Mouse (Mus musculus): ENCODE measurements around the gene Lgr6.

Lgr6 gene

DNA sequence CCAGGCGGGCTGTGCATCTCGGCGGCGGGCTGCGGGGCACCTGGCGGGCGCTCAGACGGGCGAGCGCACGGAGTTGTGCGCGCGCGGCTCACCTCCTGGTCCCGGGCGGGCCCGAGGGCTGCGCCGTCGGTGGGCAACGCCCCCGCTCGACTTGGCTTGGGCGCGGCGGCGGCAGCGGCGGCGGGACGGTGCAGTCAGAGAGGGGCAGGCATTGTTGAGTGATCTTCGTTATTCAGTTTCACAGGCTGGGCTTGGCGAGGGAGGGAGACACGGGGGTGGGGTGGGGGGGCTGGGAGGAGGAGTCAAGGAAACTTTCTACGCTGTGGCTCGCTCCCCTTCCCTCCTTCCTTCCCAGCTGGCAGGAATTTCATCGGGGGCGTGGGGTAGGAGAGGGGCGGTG, at the start of gene Lgr6:
Gene Lgr6 (minus strand): TSS at position 153 of the 400 bp plus-strand sequence.
- in situ Hi-C loops (cut with MboI, MseI), result no loop called here

- in situ Hi-C loops (cut with MboI, MseI), result loop anchor here in 1 of 2 experiments (5.0 kb wide), 1 partner anchor 118 kb away; no protein-coding TSS in a partner anchor
Measured at GRCm38 (mm10) chr1:135154411-135154959, 49.4 kb upstream of the Lgr6 start.

DNA sequence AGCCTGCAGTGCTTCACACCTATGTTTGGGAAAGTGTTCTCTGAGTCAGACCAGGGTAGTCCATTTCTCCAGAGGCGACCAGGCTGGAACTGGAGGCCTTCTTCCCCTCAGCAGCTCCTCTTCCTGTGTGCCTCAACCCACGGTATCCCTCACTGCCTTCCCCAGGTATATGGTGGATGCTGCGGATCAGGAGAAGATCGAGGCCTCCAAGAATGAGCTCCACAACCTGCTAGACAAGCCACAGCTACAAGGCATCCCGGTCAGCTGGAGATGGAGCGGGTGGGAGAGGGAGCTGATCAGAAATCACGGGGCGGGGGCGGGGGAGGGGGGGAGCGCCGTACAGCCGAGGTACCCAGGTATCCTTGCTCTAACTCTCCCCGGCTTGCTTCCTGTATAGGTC, 48.9 kb upstream of the Lgr6 start:
- in situ Hi-C loops (cut with MboI, MseI), result loop anchor here in 1 of 2 experiments (5.0 kb wide), 1 partner anchor 118 kb away; no protein-coding TSS in a partner anchor

GRCm38 (mm10) chr1:135148996-135149395, 43.9 kb upstream of the Lgr6 start:
- in situ Hi-C loops (cut with MboI, MseI), result no loop called here

DNA sequence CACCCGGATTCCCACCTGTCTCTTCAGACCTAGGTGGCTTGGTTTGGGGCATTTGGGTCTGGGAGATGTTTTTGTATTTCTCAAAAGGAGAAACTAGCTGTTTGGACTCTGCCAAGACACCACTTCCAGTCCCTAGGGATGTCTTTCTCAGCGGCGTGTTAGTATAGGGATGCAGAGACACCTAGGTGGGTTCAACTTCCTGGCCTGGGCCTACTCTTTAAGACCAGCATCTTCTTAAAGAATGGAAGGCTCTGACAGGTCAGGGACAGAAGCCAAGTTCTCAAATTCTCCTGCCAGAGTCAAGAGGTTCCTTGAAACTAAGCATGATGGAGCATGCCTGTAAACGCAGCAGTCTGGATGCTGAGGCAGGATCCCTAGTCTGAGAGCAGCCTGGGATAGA, 43.4 kb upstream of the Lgr6 start:
- in situ Hi-C loops (cut with MboI, MseI), result no loop called here

GRCm38 (mm10) chr1:135147702-135148058, 42.6 kb upstream of the Lgr6 start:
- in situ Hi-C loops (cut with MboI, MseI), result no loop called here

DNA sequence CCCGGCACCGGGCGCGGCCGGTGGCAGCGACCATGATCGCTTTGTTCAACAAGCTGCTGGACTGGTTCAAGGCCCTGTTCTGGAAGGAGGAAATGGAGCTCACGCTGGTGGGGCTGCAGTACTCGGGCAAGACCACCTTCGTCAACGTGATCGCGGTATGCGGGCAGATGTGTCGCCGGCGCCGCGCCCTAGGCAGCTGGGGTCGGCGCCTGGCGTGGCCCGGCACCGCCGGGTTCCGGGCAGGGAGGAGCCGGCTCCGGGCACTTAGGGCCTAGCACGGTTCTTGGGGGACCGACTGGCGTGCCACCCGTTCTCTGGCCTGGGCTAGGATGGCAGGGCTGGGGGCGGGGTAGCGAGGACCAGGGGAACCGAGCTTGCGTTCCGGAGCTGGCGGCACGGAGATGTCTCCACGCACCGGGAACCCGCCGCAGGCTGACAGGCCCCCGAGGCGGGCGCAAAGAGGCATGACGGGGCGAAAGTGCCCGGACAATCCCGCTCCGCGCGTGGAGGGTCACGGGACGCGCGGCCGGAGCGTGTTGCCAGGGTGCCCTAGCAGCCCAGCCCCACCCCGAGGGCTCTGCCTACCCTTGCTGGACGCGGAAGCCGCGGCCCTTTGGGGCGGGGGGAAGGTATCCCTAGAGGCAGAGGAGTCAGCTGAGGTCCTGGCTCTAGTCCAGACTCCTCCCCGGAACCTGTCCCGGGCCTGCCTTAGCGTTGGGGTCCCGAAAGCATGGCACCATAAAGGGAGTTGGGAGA, 42.0 kb upstream of the Lgr6 start:
- in situ Hi-C loops (cut with MboI, MseI), result no loop called here

DNA sequence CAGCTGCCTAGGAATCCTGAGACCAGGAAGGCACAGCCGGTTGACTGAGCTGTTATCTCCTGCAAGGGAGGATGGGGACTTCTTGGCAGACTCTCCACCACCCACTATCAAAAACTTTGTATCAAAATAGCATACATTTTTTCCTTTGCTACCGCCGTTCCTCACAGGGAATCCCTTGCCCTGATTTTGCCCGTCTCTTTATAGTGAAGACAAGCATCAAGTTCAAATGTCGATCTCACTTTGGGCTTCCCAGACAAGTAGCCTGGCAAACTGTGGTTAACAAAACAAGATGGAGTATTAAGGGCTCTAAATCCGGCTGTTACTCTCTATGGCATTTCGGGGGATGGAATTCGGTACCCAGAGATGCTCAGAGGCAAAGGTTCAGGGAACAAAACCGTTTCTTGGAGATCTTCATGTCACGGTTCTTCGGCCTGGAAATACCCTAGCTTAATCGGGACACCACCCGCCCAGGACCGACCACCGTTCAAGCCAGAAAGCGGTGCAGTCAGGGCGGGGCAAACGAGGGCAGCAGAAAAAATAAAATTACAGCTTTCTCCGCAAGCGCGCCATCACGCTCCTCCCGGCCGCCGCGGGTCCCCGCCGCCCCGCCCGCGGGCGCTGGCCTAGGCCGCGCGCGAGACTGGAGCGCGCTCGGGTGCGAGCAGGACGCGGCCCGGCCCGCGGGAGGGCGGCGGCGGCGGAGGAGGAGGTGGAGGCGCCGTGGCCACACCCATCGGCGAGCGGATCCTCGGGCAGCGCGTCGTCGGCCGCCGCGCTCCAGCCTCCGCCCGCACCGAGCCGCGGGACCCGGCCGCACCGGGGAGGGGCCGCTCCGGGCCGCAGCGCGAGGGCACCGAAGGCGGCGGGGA, 41.2 kb upstream of the Lgr6 start, which contains the start of gene Arl8a:
Gene Arl8a (plus strand): TSS at position 748 of the 869 bp plus-strand sequence.
- in situ Hi-C loops (cut with MboI, MseI), result no loop called here

DNA sequence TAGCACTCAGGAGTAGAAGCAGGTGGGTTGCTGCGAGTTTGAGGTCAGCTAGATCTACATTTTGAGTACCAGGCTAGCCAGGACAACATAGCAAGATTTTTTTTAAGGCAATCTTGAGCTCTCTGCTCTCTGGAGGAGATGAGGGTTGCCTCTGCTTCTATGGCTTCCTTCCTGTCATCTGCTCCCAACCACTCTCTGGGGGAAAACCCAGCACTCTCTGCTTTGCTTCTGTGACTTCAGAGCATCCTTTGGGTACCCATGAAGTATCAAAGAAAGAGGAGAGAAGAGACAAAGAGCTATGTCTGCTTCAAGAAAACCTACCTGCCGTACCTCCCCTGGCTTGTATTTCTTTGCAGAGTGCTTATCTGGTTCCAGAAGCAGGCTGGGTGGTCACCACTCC, 38.9 kb upstream of the Lgr6 start:
- in situ Hi-C loops (cut with MboI, MseI), result no loop called here

DNA sequence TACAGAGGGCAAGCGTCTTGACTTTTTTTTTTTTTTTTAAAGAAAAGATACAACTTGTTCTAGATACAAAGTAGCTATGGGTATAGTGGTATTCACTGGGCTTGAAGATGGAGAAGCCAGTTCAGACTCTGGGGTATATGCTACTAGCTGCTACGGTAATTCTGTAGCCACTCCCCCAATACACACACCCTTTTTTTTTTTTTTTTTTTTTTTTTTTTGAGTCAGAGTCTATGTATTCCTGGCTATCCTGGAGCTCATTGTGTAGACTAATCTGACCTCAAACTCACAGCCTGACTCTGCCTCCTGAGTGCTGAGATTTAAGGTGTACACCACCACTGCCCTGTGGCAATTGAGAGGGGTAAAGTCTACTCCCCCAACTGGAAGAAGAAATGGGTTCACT, 37.4 kb upstream of the Lgr6 start:
- in situ Hi-C loops (cut with MboI, MseI), result no loop called here

- in situ Hi-C loops (cut with MboI, MseI), result loop anchor here (5.0 to 10.0 kb wide), 3 partner anchors 992 to 1065 kb away; partner anchors contain the start of genes Kif21b (in 2 of the 2) and Btg2 (in 1 of the 2)
Measured at GRCm38 (mm10) chr1:135139906-135140305, 34.8 kb upstream of the Lgr6 start.

DNA sequence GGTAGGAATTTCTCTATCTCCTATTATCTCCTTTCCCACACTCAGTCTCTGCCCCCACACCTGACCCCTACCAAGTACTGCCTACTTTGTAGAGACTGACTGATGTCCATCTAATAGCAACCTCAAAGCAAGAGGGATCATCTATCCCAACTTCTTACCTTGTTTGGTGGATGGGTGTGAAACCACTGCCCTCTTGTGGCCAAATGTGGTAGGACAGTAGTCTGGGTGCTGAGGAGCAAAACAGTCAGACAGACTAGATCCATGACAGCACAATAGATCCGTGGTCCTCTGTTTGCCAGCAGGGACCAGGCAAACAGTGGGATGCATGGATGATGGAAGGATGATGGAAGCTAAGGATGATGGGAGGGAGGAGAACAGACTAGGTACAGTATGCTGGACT, 31.4 kb upstream of the Lgr6 start:
- in situ Hi-C loops (cut with MboI, MseI), result loop anchor here (5.0 to 10.0 kb wide), 3 partner anchors 996 to 1062 kb away; partner anchors contain the start of genes Kif21b (in 2 of the 2) and Btg2 (in 1 of the 2)

GRCm38 (mm10) chr1:135135111-135135787, 30.2 kb upstream of the Lgr6 start:
- in situ Hi-C loops (cut with MboI, MseI), result loop anchor here (5.0 to 10.0 kb wide), 3 partner anchors 997 to 1060 kb away; partner anchors contain the start of genes Kif21b (in 2 of the 2) and Btg2 (in 1 of the 2)

DNA sequence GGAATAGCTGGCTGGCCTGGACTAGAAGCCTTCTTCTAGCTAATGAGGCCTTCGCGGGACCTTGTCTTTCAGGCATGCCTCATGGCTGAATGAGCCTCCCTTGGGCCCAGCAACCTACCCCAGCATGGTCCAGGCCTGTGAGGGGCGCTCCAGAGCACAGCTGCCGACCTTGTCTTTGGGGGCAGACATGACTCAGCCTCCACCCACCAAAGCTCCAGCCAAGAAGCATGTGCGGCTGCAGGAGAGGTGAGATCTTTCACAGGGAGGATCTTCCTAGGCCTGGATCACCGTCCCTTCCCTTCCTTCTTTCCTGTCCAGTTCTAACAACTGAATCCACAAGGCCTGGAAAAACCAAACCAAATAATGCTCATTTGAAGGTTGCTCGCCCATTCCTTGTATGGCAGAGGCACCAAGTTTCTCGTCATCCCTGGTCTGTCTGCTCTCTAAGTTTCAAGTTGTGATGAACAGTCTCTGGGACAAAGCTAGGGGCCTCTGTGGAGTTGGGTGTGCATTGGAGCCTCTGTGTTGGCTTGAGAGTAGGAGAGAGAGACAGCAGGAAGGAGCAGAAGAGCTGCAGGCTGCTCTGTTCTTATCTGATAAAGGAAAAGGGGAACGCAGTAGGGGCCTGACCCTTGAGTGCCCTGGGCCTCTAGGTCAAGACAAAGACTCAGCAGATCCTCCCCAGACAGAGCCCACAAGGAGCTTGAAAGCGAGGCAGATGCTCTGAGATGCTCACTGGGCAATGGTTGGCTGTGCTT, 28.8 kb upstream of the Lgr6 start:
- in situ Hi-C loops (cut with MboI, MseI), result loop anchor here (5.0 to 10.0 kb wide), 3 partner anchors 1001 to 1072 kb away; partner anchors contain the start of genes Btg2 (in 1 of the 2) and Kif21b (in 1 of the 2)

- in situ Hi-C loops (cut with MboI, MseI), result loop anchor here (5.0 to 10.0 kb wide), 3 partner anchors 1002 to 1071 kb away; partner anchors contain the start of genes Btg2 (in 1 of the 2) and Kif21b (in 1 of the 2)
Measured at GRCm38 (mm10) chr1:135132893-135133369, 27.9 kb upstream of the Lgr6 start.

DNA sequence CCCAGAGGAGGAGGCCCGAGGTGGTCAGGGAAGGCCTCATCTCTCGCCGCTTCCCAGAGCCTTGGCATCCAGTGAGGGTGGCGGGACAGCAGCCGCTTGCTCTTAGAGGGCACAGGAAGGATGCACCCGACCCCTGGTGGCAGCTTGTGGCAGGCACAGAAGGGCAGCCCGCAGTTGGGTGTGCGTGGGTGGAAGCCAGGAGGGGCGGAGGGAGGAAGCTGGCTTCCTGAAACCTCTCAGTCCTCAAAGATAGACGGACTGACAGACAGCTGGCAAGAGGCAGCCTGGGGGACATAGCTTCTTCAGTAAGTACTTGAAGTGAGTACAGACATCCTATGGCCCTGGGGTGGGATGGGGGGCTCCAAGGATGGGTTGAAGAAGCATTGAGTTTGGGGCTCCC, 27.4 kb upstream of the Lgr6 start, which contains the start of gene Ptpn7:
Gene Ptpn7 (plus strand): TSS at position 228 of the 400 bp plus-strand sequence.
- in situ Hi-C loops (cut with MboI, MseI), result loop anchor here (5.0 to 10.0 kb wide), 3 partner anchors 1002 to 1070 kb away; partner anchors contain the start of genes Btg2 (in 1 of the 2) and Kif21b (in 1 of the 2)

DNA sequence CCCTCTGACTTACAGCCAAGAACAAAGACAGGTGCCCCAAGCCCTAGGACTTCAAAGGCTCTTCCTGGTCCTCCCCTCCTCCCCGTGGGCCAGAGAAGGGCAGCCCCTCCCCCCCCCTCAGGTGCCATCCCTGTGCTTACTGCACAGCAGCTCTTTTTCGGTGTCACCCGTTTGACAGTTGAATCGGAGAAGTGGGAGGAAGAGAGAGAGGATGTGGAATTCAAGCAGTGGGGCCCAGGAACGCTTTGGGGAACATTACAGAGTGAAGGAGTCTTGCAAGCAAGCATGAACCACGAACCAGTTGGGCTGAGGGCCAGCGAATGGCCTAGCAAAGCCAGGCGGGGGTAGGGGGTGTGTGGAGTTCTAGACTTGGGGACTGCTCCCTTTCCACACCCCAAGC, 26.5 kb upstream of the Lgr6 start:
- in situ Hi-C loops (cut with MboI, MseI), result loop anchor here (5.0 to 10.0 kb wide), 3 partner anchors 1003 to 1069 kb away; partner anchors contain the start of genes Btg2 (in 1 of the 2) and Kif21b (in 1 of the 2)

DNA sequence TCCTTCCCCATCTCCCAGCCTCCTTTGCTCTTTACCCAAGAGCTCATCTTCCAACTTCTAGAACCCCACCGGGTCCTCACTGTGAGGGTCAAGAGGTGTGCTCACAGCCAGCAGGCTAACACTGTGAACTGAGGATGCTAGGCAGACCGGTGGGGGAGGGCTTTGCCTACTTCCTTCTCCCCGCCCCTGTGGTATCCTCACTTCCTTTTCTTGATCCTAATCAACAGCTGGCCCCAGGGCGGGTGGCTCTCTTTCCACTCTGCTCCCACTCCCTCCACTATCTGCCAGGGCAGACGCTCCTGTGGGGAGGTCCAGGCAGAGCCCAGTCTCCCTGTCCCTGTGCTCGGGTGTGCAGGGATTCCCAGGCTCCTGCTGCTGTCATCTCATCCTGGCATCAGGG, 26.0 kb upstream of the Lgr6 start:
- in situ Hi-C loops (cut with MboI, MseI), result loop anchor here (5.0 to 10.0 kb wide), 3 partner anchors 1004 to 1069 kb away; partner anchors contain the start of genes Btg2 (in 1 of the 2) and Kif21b (in 1 of the 2)

DNA sequence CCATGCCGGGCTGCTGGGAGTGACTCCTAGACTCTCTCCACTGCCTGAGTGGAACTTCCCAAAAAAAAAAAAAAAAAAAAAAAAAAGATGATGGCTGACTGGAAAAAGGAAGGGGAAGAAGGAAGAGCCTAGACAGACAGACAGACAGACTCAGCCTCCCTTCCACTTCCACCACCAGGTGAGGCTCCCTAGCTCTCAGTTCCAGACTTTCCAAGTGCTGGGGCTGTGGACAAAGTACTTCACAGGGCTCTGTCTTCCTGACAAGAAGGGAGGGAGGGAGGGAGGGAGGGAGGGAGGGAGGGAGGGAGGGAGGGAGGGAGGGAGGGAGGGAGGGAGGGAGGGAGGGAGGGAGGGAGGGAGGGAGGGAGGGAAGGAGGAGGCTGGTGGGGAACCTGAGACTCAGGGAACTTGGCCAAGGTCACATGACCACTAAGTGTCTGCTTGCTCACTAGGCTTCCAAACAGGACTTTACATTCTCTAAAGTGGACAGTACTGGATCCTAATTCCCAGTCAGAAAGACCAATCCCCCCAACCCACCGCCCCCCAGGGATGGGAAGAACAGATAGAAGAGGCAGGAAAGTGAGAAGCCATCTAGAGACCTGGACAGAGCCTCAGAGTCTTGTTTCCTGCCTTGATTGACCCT, 25.4 kb upstream of the Lgr6 start:
- in situ Hi-C loops (cut with MboI, MseI), result loop anchor here (5.0 to 10.0 kb wide), 3 partner anchors 1004 to 1068 kb away; partner anchors contain the start of genes Btg2 (in 1 of the 2) and Kif21b (in 1 of the 2)

Data from T-helper 17 cell (primary cell).